Mouse (Mus musculus) urinary bladder, postnatal 4 days (tissue): ENCODE measurements around the gene Kif1b.
"Not testable (repeated sequence)": the region's sequence is repeated elsewhere in the genome, so short reads cannot be mapped to it uniquely, and the experiment has no call there.

Source experiments
- DNase-seq, 2 experiments: peaks; one replicate each; pipeline ENCODE4 v3.0.0; 2021 to 2022; ENCODE audit warnings: low spot score in 2 of 2

Gene Kif1b

GRCm38 (mm10) chr4:149171581-149171981, 135.9 kb downstream of the Kif1b start:
- DNase-seq = no peak

GRCm38 (mm10) chr4:149170394-149170931, 137.0 kb downstream of the Kif1b start:
- no peak for DNase-seq

GRCm38 (mm10) chr4:149169926-149170325, 137.6 kb downstream of the Kif1b start:
- not testable (repeated sequence) for DNase-seq

GRCm38 (mm10) chr4:149168016-149168415, 139.5 kb downstream of the Kif1b start:
- no peak for DNase-seq

- DNase-seq = no peak
These were observed 140.4 kb downstream of the Kif1b start for GRCm38 (mm10) chr4:149166957-149167611.

GRCm38 (mm10) chr4:149166215-149166946, 141.1 kb downstream of the Kif1b start, which contains the start of gene Pgd:
TSS of gene Pgd (minus strand) at chr4:149166771.
- peak; percentile 94 to 95 for DNase-seq

GRCm38 (mm10) chr4:149164150-149164549, 143.3 kb downstream of the Kif1b start:
- DNase-seq = no peak

- no peak for DNase-seq
These were observed 144.3 kb downstream of the Kif1b start for GRCm38 (mm10) chr4:149163196-149163595.

GRCm38 (mm10) chr4:149161166-149161565, 146.3 kb downstream of the Kif1b start:
- DNase-seq = no peak

GRCm38 (mm10) chr4:149159891-149160290, 147.6 kb downstream of the Kif1b start:
- no peak for DNase-seq

- DNase-seq = no peak
These were observed 148.3 kb downstream of the Kif1b start for GRCm38 (mm10) chr4:149159203-149159602.

- DNase-seq = no peak
These were observed 150.0 kb downstream of the Kif1b start for GRCm38 (mm10) chr4:149157415-149157973.

GRCm38 (mm10) chr4:149155711-149156110, 151.8 kb downstream of the Kif1b start:
- no peak for DNase-seq

- no peak for DNase-seq
These were observed 152.6 kb downstream of the Kif1b start for GRCm38 (mm10) chr4:149154859-149155258.

- no peak for DNase-seq
These were observed 156.8 kb downstream of the Kif1b start for GRCm38 (mm10) chr4:149150721-149151120.

GRCm38 (mm10) chr4:149150256-149150655, 157.2 kb downstream of the Kif1b start:
- DNase-seq = no peak

GRCm38 (mm10) chr4:149149611-149150010, 157.9 kb downstream of the Kif1b start:
- DNase-seq = no peak

- no peak for DNase-seq
These were observed 158.3 kb downstream of the Kif1b start for GRCm38 (mm10) chr4:149149196-149149595.

- DNase-seq = no peak
These were observed 159.4 kb downstream of the Kif1b start for GRCm38 (mm10) chr4:149148084-149148483.

- DNase-seq = no peak
These were observed 160.0 kb downstream of the Kif1b start for GRCm38 (mm10) chr4:149147528-149147927.

- DNase-seq = no peak
These were observed 162.3 kb downstream of the Kif1b start for GRCm38 (mm10) chr4:149145151-149145550.

GRCm38 (mm10) chr4:149144459-149144858, 163.0 kb downstream of the Kif1b start:
- DNase-seq = peak; percentile 73 to 85

- no peak for DNase-seq
These were observed 163.9 kb downstream of the Kif1b start for GRCm38 (mm10) chr4:149143594-149143993.
